Mouse (Mus musculus): Measurements from ENCODE around the gene Lrsam1. TPM values are rescaled to one million over a fixed set of nuclear protein-coding genes. Genes with fewer than 3 reads are reported as not detected.

The Lrsam1 gene
- polyA plus RNA-seq, 1 experiment from 2014 or later, result 6.6 TPM

- DNase-seq, result no peak
- Histone ChIP-seq H3K9ac (peak overlapping the region; percentile 99), H3K9me3 (ENCODE audit: low read depth, low read length) (no peaks in the 10 kb centered on the region), H3K27me3 (ENCODE audit: insufficient read depth, low read length) (no peaks in the 10 kb centered on the region), H3K36me3 (ENCODE audit: insufficient read depth) (peaks cover 31% of the 10 kb centered on the region), H3K4me1 (ENCODE audit: insufficient read depth) (peaks cover 11% of the 10 kb centered on the region), H3K4me3 (ENCODE audit: low read depth, low read length) (peak overlapping the region; percentile 97), H3K4me2 (peak overlapping the region; percentile 90), H3K27ac (ENCODE audit: low read depth) (0 out of 2 replicates have a peak overlapping the region, but pooled peaks have one; percentile 54)
- ATAC-seq (ENCODE audit: insufficient read depth), result no peak
- TF ChIP-seq CTCF (IDR thresholded peaks at IDR 0.05; ENCODE audit: low read depth), result no peak
- 43% methylated on average over 4 of the region's 4 CpGs for WGBS
Measured at GRCm38 (mm10) chr2:32963544-32963943, 2.1 kb upstream of the Lrsam1 start.

GRCm38 (mm10) chr2:32962875-32963220 is 1.4 kb upstream of the Lrsam1 start:
- TF ChIP-seq CTCF (IDR thresholded peaks at IDR 0.05; ENCODE audit: low read depth), result no peak

GRCm38 (mm10) chr2:32962062-32962874 is 854 bp upstream of the Lrsam1 start:
- WGBS, result under 1% methylated on average over 33 of the region's 33 CpGs
- Histone ChIP-seq H3K9me3 (ENCODE audit: low read depth, low read length) (no peaks in the 10 kb centered on the region), H3K36me3 (ENCODE audit: insufficient read depth) (peaks cover 31% of the 10 kb centered on the region), H3K27me3 (ENCODE audit: insufficient read depth, low read length) (no peaks in the 10 kb centered on the region), H3K4me2 (peak overlapping the region; percentile 90), H3K9ac (peak overlapping the region; percentile 99), H3K27ac (ENCODE audit: low read depth) (peak overlapping the region; percentile 94), H3K4me3 (ENCODE audit: low read depth, low read length) (peak overlapping the region; percentile 97), H3K4me1 (ENCODE audit: insufficient read depth) (peaks cover 8% of the 10 kb centered on the region)
- no peak for ATAC-seq (ENCODE audit: insufficient read depth)
- peak; percentile 35 for DNase-seq
- no peak for TF ChIP-seq CTCF (IDR thresholded peaks at IDR 0.05; ENCODE audit: low read depth)

More at GRCm38 (mm10) chr2:32962875-32963220, 1.4 kb upstream of the Lrsam1 start:
- H3K4me2 ChIP-seq, result peak overlapping the region; percentile 90
- peak overlapping the region; percentile 99 for H3K9ac ChIP-seq
- peaks cover 31% of the 10 kb centered on the region for H3K36me3 ChIP-seq (ENCODE audit: insufficient read depth)
- WGBS, result 4% methylated on average over 9 of the region's 9 CpGs
- H3K4me1 ChIP-seq (ENCODE audit: insufficient read depth), result peaks cover 11% of the 10 kb centered on the region
- ATAC-seq (ENCODE audit: insufficient read depth) (no peak), DNase-seq (no peak)
- no peaks in the 10 kb centered on the region for H3K27me3 ChIP-seq (ENCODE audit: insufficient read depth, low read length)
- peak overlapping the region; percentile 97 for H3K4me3 ChIP-seq (ENCODE audit: low read depth, low read length)
- peak overlapping the region; percentile 94; the same call in 1 of the 2 replicates for H3K27ac ChIP-seq (ENCODE audit: low read depth)
- H3K9me3 ChIP-seq (ENCODE audit: low read depth, low read length), result no peaks in the 10 kb centered on the region

- Histone ChIP-seq H3K9me3 (ENCODE audit: low read depth, low read length) (no peaks in the 10 kb centered on the region), H3K9ac (peak overlapping the region; percentile 99; the same call in 1 of the 2 replicates), H3K4me2 (peak overlapping the region; percentile 90), H3K27ac (ENCODE audit: low read depth) (no peak overlapping the region), H3K36me3 (ENCODE audit: insufficient read depth) (peaks cover 31% of the 10 kb centered on the region), H3K4me1 (ENCODE audit: insufficient read depth) (peaks cover 8% of the 10 kb centered on the region), H3K27me3 (ENCODE audit: insufficient read depth, low read length) (no peaks in the 10 kb centered on the region), H3K4me3 (ENCODE audit: low read depth, low read length) (peak overlapping the region; percentile 97; the same call in 1 of the 2 replicates)
- TF ChIP-seq CTCF (IDR thresholded peaks at IDR 0.05; ENCODE audit: low read depth), result no peak
- ATAC-seq (ENCODE audit: insufficient read depth), result no peak
- no peak for DNase-seq
- WGBS, result 83% methylated on average over 4 of the region's 4 CpGs
Measured at GRCm38 (mm10) chr2:32960273-32960672, 1.1 kb downstream of the Lrsam1 start.

GRCm38 (mm10) chr2:32957344-32957743 is 4.1 kb downstream of the Lrsam1 start:
- Histone ChIP-seq H3K9me3 (ENCODE audit: low read depth, low read length) (no peaks in the 10 kb centered on the region; the same call in 1 of the 2 replicates), H3K27me3 (ENCODE audit: insufficient read depth, low read length) (no peaks in the 10 kb centered on the region), H3K9ac (no peak overlapping the region), H3K4me1 (ENCODE audit: insufficient read depth) (peaks cover 5% of the 10 kb centered on the region), H3K4me3 (ENCODE audit: low read depth, low read length) (no peak overlapping the region), H3K4me2 (no peak overlapping the region), H3K36me3 (ENCODE audit: insufficient read depth) (peaks cover 16% of the 10 kb centered on the region), H3K27ac (ENCODE audit: low read depth) (no peak overlapping the region)
- ATAC-seq (ENCODE audit: insufficient read depth), result no peak
- 49% methylated on average over 8 of the region's 8 CpGs for WGBS
- TF ChIP-seq CTCF (IDR thresholded peaks at IDR 0.05; ENCODE audit: low read depth), result peak; percentile 19; the same call in 1 of the 2 replicates
- peak; percentile 48 for DNase-seq

GRCm38 (mm10) chr2:32954581-32954980 is 6.8 kb downstream of the Lrsam1 start:
- WGBS, result 88% methylated on average over 2 of the region's 2 CpGs
- Histone ChIP-seq H3K4me1 (ENCODE audit: insufficient read depth) (no peaks in the 10 kb centered on the region), H3K36me3 (ENCODE audit: insufficient read depth) (peaks cover 21% of the 10 kb centered on the region; the same call in 1 of the 2 replicates)

GRCm38 (mm10) chr2:32947454-32947853 is 14.0 kb downstream of the Lrsam1 start:
- Histone ChIP-seq H3K9me3 (ENCODE audit: low read depth, low read length) (no peaks in the 10 kb centered on the region), H3K36me3 (ENCODE audit: insufficient read depth) (peaks cover 25% of the 10 kb centered on the region; the same call in 1 of the 2 replicates), H3K4me3 (ENCODE audit: low read depth, low read length) (no peak overlapping the region), H3K27ac (ENCODE audit: low read depth) (no peak overlapping the region), H3K27me3 (ENCODE audit: insufficient read depth, low read length) (no peaks in the 10 kb centered on the region), H3K4me2 (no peak overlapping the region), H3K9ac (no peak overlapping the region), H3K4me1 (ENCODE audit: insufficient read depth) (no peaks in the 10 kb centered on the region)
- no peak for TF ChIP-seq CTCF (IDR thresholded peaks at IDR 0.05; ENCODE audit: low read depth)
- 84% methylated on average over 11 of the region's 11 CpGs for WGBS
- DNase-seq (no peak), ATAC-seq (ENCODE audit: insufficient read depth) (no peak)

More at GRCm38 (mm10) chr2:32954581-32954980, 6.8 kb downstream of the Lrsam1 start:
- DNase-seq, result no peak
- no peak overlapping the region for H3K4me2 ChIP-seq
- ATAC-seq (ENCODE audit: insufficient read depth), result no peak
- no peak overlapping the region for H3K27ac ChIP-seq (ENCODE audit: low read depth)
- no peaks in the 10 kb centered on the region; the same call in 1 of the 2 replicates for H3K9me3 ChIP-seq (ENCODE audit: low read depth, low read length)
- H3K4me3 ChIP-seq (ENCODE audit: low read depth, low read length), result no peak overlapping the region
- no peak overlapping the region for H3K9ac ChIP-seq
- TF ChIP-seq CTCF (IDR thresholded peaks at IDR 0.05; ENCODE audit: low read depth), result peak; percentile 38
- H3K27me3 ChIP-seq (ENCODE audit: insufficient read depth, low read length), result no peaks in the 10 kb centered on the region
